Mouse (Mus musculus) neural tube, embryonic 12.5 days (tissue): ENCODE measurements at regions not wholly inside any gene's neighbourhood (a gene's known extent, or its start where the extent isn't known, plus 50 kb on each side); places are given as distances from the start of the nearest gene placed in this dataset.

Experiments used
- ATAC-seq: fragments of 200-750 bp; cut with Nextera tagmentation; 2 replicates; pipeline ENCODE4 v1.8.0; 2017; ENCODE audit warnings: low read depth, mild to moderate bottlenecking, moderate TSS enrichment, moderate library complexity; ENCODE audit not compliant: low FRiP score
- H3K27ac ChIP-seq: fragments of 300-500 bp; sonication (generic); 2 replicates; pipeline ENCODE4 v1.5.1; 2016
- H3K27me3 ChIP-seq: fragments of 300-500 bp; sonication (generic); replicated peaks from 2 replicates; pipeline ENCODE4 v1.6.1; 2016; ENCODE audit warnings: mild to moderate bottlenecking
- H3K36me3 ChIP-seq: fragments of 300-500 bp; sonication (generic); 2 replicates; pipeline ENCODE4 v1.6.1; 2016; ENCODE audit warnings: mild to moderate bottlenecking
- H3K4me1 ChIP-seq: fragments of 300-500 bp; sonication (generic); 2 replicates; pipeline ENCODE4 v1.6.1; 2016
- H3K4me2 ChIP-seq: fragments of 300-500 bp; sonication (generic); replicated peaks from 2 replicates; pipeline ENCODE4 v1.6.1; 2016; ENCODE audit warnings: mild to moderate bottlenecking
- H3K4me3 ChIP-seq: fragments of 300-500 bp; sonication (generic); 2 replicates; pipeline ENCODE4 v1.5.1; 2016
- H3K9ac ChIP-seq: fragments of 300-500 bp; sonication (generic); 2 replicates; pipeline ENCODE4 v1.6.1; 2016; ENCODE audit warnings: mild to moderate bottlenecking
- H3K9me3 ChIP-seq: fragments of 300-500 bp; sonication (generic); 2 replicates; pipeline ENCODE4 v1.6.1; 2016; ENCODE audit warnings: mild to moderate bottlenecking
- WGBS: fragments of 180-500 bp; shearing (Covaris S2); methylation state at CpG from one replicate; pipeline ENCODE4 v1.1.7; 2016; 5-methylcytosine and 5-hydroxymethylcytosine counted together

- ATAC-seq = no peak
- H3K4me1 ChIP-seq = 0 out of 2 replicates have a peak, but pooled peaks cover 7% of the 10 kb centered on the region
- peaks cover 8% of the 10 kb centered on the region; the same call in 1 of the 2 replicates for H3K9me3 ChIP-seq
- 72% methylated on average over 6 of the region's 6 CpGs for WGBS
- H3K27ac ChIP-seq = no peak overlapping the region
- no peaks in the 10 kb centered on the region for H3K36me3 ChIP-seq
- H3K4me3 ChIP-seq = no peak overlapping the region
- no peak overlapping the region for H3K4me2 ChIP-seq
- no peak overlapping the region for H3K9ac ChIP-seq
- no peaks in the 10 kb centered on the region for H3K27me3 ChIP-seq
Observed at GRCm38 (mm10) chr17:9861346-9861745, 191.8 kb upstream of the Pabpc6 start.

GRCm38 (mm10) chr17:9848559-9849357, 179.2 kb upstream of the Pabpc6 start:
- Histone ChIP-seq H3K9me3 (no peaks in the 10 kb centered on the region), H3K27me3 (no peaks in the 10 kb centered on the region), H3K4me1 (no peaks in the 10 kb centered on the region), H3K27ac (no peak overlapping the region), H3K4me3 (no peak overlapping the region), H3K4me2 (no peak overlapping the region), H3K9ac (no peak overlapping the region), H3K36me3 (no peaks in the 10 kb centered on the region)
- peak; percentile 92 for ATAC-seq
- 31% methylated on average over 9 of the region's 9 CpGs for WGBS

- no peak overlapping the region for H3K27ac ChIP-seq
Observed at GRCm38 (mm10) chr17:9845451-9846075, 176.0 kb upstream of the Pabpc6 start.

GRCm38 (mm10) chr17:9841103-9841502, 171.6 kb upstream of the Pabpc6 start:
- Histone ChIP-seq H3K27me3 (no peaks in the 10 kb centered on the region), H3K4me2 (no peak overlapping the region), H3K9me3 (0 out of 2 replicates have a peak, but pooled peaks cover 6% of the 10 kb centered on the region), H3K36me3 (no peaks in the 10 kb centered on the region), H3K4me1 (no peaks in the 10 kb centered on the region), H3K4me3 (no peak overlapping the region), H3K9ac (no peak overlapping the region), H3K27ac (no peak overlapping the region)
- 93% methylated on average over 2 of the region's 2 CpGs for WGBS
- ATAC-seq = no peak

More at GRCm38 (mm10) chr17:9845451-9846075, 176.0 kb upstream of the Pabpc6 start:
- 0 out of 2 replicates have a peak, but pooled peaks cover 6% of the 10 kb centered on the region for H3K9me3 ChIP-seq
- H3K4me1 ChIP-seq = no peaks in the 10 kb centered on the region
- H3K4me2 ChIP-seq = no peak overlapping the region
- ATAC-seq = no peak
- H3K4me3 ChIP-seq = no peak overlapping the region
- H3K36me3 ChIP-seq = no peaks in the 10 kb centered on the region
- no peak overlapping the region for H3K9ac ChIP-seq
- 76% methylated on average over 4 of the region's 4 CpGs for WGBS
- H3K27me3 ChIP-seq = no peaks in the 10 kb centered on the region

DNA sequence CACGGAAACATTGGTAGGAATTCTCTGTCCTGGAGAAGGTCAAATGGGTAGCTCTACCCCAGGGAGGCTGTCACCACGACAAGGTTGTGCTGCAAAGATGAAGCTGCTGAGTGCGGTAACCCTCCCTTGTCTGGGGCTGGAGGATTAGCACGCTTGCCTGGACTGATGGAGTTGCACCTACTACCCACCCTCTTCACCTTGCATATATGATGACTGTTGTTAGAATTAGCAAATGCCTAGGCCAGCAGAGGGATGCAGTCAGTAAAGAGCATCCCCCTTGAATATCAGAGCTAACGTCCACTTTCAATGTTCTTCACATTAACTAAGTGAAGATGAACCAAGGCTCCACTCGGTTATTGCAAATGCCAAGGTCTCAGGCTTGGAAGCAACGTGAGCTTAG, 169.7 kb upstream of the Pabpc6 start:
- Histone ChIP-seq H3K9ac (no peak overlapping the region), H3K27ac (no peak overlapping the region), H3K27me3 (no peaks in the 10 kb centered on the region), H3K4me3 (no peak overlapping the region), H3K4me1 (no peaks in the 10 kb centered on the region), H3K4me2 (no peak overlapping the region), H3K36me3 (no peaks in the 10 kb centered on the region), H3K9me3 (0 out of 2 replicates have a peak, but pooled peaks cover 6% of the 10 kb centered on the region)
- 87% methylated on average over 7 of the region's 7 CpGs for WGBS
- no peak for ATAC-seq

DNA sequence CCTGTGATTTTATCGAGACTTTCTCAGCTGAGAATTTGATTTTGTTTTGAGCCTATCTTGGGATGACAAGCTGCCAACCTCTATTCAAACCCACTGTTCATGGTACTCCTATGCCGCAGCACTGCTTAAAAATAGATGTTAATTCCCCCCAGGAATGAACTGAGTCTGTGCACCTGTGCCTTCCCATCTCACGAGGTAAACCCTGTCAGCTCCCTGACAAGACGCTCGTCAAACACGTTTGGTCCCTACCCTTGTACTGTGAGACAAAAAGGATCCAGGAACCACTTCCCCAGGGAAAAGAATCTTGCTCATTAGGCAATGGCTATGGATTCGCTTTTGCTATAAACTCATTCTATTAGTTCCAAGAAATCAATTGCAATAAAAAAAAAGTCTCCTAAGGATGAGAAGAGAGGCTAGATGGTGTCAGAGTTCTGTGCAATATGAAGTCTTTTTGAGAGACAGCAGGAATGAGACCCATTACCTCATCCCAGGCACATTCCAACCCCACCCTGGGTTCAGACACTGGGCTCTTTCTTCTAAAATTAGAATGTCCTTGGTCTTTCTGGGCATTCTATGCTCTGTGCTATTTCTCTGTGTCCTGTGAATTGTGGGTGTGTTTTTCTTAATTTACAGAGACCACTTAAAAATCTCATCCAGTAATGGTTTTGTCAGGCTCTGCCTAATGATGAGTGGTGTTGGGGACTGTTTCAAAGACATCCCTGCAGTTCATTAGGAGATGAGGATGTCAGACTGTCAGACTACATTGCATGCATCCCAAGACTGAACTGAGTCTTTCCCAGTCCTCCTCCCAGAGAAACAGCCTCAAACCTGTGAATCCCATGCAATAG, 167.7 kb upstream of the Pabpc6 start:
- no peak for ATAC-seq
- no peak overlapping the region for H3K9ac ChIP-seq
- H3K4me3 ChIP-seq = no peak overlapping the region
- H3K9me3 ChIP-seq = 0 out of 2 replicates have a peak, but pooled peaks cover 6% of the 10 kb centered on the region
- H3K27ac ChIP-seq = no peak overlapping the region
- 89% methylated on average over 7 of the region's 7 CpGs for WGBS
- no peaks in the 10 kb centered on the region for H3K27me3 ChIP-seq
- no peaks in the 10 kb centered on the region for H3K4me1 ChIP-seq
- no peaks in the 10 kb centered on the region for H3K36me3 ChIP-seq
- no peak overlapping the region for H3K4me2 ChIP-seq

DNA sequence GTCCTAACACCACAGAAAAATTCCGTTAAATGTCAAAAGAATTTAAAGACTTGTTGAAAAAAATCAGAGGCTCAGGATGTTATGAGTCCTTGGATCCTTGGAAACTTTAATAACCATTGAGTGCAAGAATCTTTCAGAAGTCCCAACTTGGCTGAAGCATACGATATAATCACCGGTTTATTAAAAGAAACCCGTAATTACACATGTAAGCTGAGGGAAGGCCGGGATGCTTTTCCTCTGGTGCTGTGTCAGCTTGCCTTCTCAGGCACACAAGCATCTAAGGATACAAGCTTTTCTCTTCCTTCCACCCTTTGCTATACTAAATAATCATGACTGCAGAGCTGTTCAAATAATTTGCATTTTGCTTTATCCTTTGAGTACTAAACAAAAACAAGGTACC, 160.4 kb upstream of the Pabpc6 start:
- Histone ChIP-seq H3K4me1 (no peaks in the 10 kb centered on the region), H3K4me3 (no peak overlapping the region), H3K4me2 (no peak overlapping the region), H3K9ac (no peak overlapping the region), H3K27me3 (no peaks in the 10 kb centered on the region), H3K36me3 (no peaks in the 10 kb centered on the region), H3K27ac (no peak overlapping the region), H3K9me3 (no peaks in the 10 kb centered on the region)
- no peak for ATAC-seq
- WGBS = 93% methylated on average over 5 of the region's 5 CpGs

GRCm38 (mm10) chr17:9821358-9821757, 151.8 kb upstream of the Pabpc6 start:
- Histone ChIP-seq H3K4me1 (no peaks in the 10 kb centered on the region), H3K27ac (no peak overlapping the region), H3K27me3 (no peaks in the 10 kb centered on the region), H3K4me3 (no peak overlapping the region), H3K9me3 (no peaks in the 10 kb centered on the region), H3K4me2 (no peak overlapping the region), H3K36me3 (no peaks in the 10 kb centered on the region), H3K9ac (no peak overlapping the region)
- no peak for ATAC-seq
- WGBS = 93% methylated on average over 4 of the region's 4 CpGs

GRCm38 (mm10) chr17:9817056-9817455, 147.5 kb upstream of the Pabpc6 start:
- no peak for ATAC-seq
- Histone ChIP-seq H3K27me3 (no peaks in the 10 kb centered on the region), H3K4me1 (no peaks in the 10 kb centered on the region), H3K4me3 (no peak overlapping the region), H3K4me2 (no peak overlapping the region), H3K27ac (no peak overlapping the region), H3K36me3 (no peaks in the 10 kb centered on the region), H3K9ac (no peak overlapping the region), H3K9me3 (no peaks in the 10 kb centered on the region)

DNA sequence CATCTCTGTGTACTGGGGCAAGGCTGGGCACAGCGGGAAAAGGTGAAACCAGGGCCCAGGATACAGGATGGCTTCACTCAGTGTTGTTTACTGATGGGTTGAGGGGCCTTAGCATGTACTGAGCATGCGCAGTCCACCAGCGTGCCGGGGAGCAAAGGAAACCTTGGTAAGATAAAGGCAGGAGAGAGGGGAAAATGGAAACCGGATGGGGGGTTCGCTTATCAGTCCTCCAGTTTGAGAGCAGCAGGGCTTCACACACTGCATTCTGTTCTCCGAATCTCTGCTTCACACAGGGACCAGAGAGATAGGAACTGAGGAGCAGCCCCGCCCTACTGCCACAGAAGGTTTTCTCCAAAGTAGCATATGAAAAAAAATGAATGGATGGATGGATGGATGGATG, 127.6 kb upstream of the Pabpc6 start:
- Histone ChIP-seq H3K27ac (no peak overlapping the region), H3K27me3 (no peaks in the 10 kb centered on the region), H3K9me3 (no peaks in the 10 kb centered on the region), H3K4me1 (peaks cover 6% of the 10 kb centered on the region; the same call in 1 of the 2 replicates), H3K4me3 (no peak overlapping the region), H3K4me2 (no peak overlapping the region), H3K36me3 (no peaks in the 10 kb centered on the region), H3K9ac (no peak overlapping the region)
- WGBS = 92% methylated on average over 8 of the region's 8 CpGs
- no peak for ATAC-seq

- no peak overlapping the region for H3K4me2 ChIP-seq
- no peak overlapping the region for H3K27ac ChIP-seq
- H3K27me3 ChIP-seq = no peaks in the 10 kb centered on the region
- 62% methylated on average over 13 of the region's 13 CpGs for WGBS
- H3K36me3 ChIP-seq = no peaks in the 10 kb centered on the region
- H3K4me3 ChIP-seq = no peak overlapping the region
- H3K9ac ChIP-seq = no peak overlapping the region
- no peaks in the 10 kb centered on the region for H3K9me3 ChIP-seq
- ATAC-seq = no peak
- peaks cover 6% of the 10 kb centered on the region; the same call in 1 of the 2 replicates for H3K4me1 ChIP-seq
Observed at GRCm38 (mm10) chr17:9796225-9796988, 126.9 kb upstream of the Pabpc6 start.
